Mouse (Mus musculus): ENCODE results near the gene Cd3g. TPM values are rescaled to one million over a fixed set of nuclear protein-coding genes. Genes with fewer than 3 reads are reported as not detected.
"Not testable (repeated sequence)": the region's sequence is repeated elsewhere in the genome, so short reads cannot be mapped to it uniquely, and the experiment has no call there.

Gene Cd3g
- polyA plus RNA-seq, 1 experiment = not detected

- no peak for TF ChIP-seq MAX (IDR thresholded peaks at IDR 0.05)
- no peak for TF ChIP-seq MYOD1 (IDR thresholded peaks at IDR 0.05; ENCODE audit: control insufficient read depth, insufficient read length, low read depth)
- no peak for TF ChIP-seq CTCF (IDR thresholded peaks at IDR 0.05; ENCODE audit: control insufficient read depth, insufficient read depth, insufficient read length)
- no peak for TF ChIP-seq MYOG (IDR thresholded peaks at IDR 0.05; ENCODE audit: control insufficient read depth, extremely low read depth, insufficient read length)
- TF ChIP-seq FOSL1 (IDR thresholded peaks at IDR 0.05; ENCODE audit: insufficient read depth, low read length, poor library complexity, severe bottlenecking) = no peak
- no peak for TF ChIP-seq USF1 (IDR thresholded peaks at IDR 0.05; ENCODE audit: low read depth)
- TF ChIP-seq CEBPB (IDR thresholded peaks at IDR 0.05; ENCODE audit: low read depth) = no peak
- Histone ChIP-seq H3K36me3 (ENCODE audit: control insufficient read depth, insufficient read depth) (no peaks in the 10 kb centered on the region), H3K79me3 (ENCODE audit: low read depth) (no peaks in the 10 kb centered on the region), H3K4me3 (ENCODE audit: insufficient read depth, poor library complexity, severe bottlenecking) (no peak overlapping the region), H3K79me2 (ENCODE audit: control insufficient read depth, insufficient read depth) (no peaks in the 10 kb centered on the region), H3ac (ENCODE audit: control insufficient read depth, insufficient read length, low read depth) (no peak overlapping the region), H3K27me3 (ENCODE audit: control insufficient read depth, insufficient read depth, insufficient read length) (peaks cover 35% of the 10 kb centered on the region)
Measured at GRCm38 (mm10) chr9:44981104-44981503, 873 bp upstream of the Cd3g start.

- Histone ChIP-seq H3K79me2 (ENCODE audit: control insufficient read depth, insufficient read depth) (no peaks in the 10 kb centered on the region), H3K36me3 (ENCODE audit: control insufficient read depth, insufficient read depth) (no peaks in the 10 kb centered on the region), H3K79me3 (ENCODE audit: low read depth) (no peaks in the 10 kb centered on the region), H3K27me3 (ENCODE audit: control insufficient read depth, insufficient read depth, insufficient read length) (peaks cover 44% of the 10 kb centered on the region), H3K4me3 (ENCODE audit: insufficient read depth, poor library complexity, severe bottlenecking) (no peak overlapping the region), H3ac (ENCODE audit: control insufficient read depth, insufficient read length, low read depth) (no peak overlapping the region)
- TF ChIP-seq FOSL1 (IDR thresholded peaks at IDR 0.05; ENCODE audit: insufficient read depth, low read length, poor library complexity, severe bottlenecking) (no peak), USF1 (IDR thresholded peaks at IDR 0.05; ENCODE audit: low read depth) (no peak), CTCF (IDR thresholded peaks at IDR 0.05; ENCODE audit: control insufficient read depth, insufficient read depth, insufficient read length) (no peak), MYOG (IDR thresholded peaks at IDR 0.05; ENCODE audit: control insufficient read depth, extremely low read depth, insufficient read length) (no peak), MAX (IDR thresholded peaks at IDR 0.05) (no peak), MYOD1 (IDR thresholded peaks at IDR 0.05; ENCODE audit: control insufficient read depth, insufficient read length, low read depth) (no peak), CEBPB (IDR thresholded peaks at IDR 0.05; ENCODE audit: low read depth) (no peak)
Measured at GRCm38 (mm10) chr9:44979806-44980205, 425 bp downstream of the Cd3g start.

GRCm38 (mm10) chr9:44977813-44978212 lies 2.4 kb downstream of the Cd3g start:
- Histone ChIP-seq H3K79me2 (ENCODE audit: control insufficient read depth, insufficient read depth) (no peaks in the 10 kb centered on the region), H3ac (ENCODE audit: control insufficient read depth, insufficient read length, low read depth) (no peak overlapping the region), H3K36me3 (ENCODE audit: control insufficient read depth, insufficient read depth) (no peaks in the 10 kb centered on the region), H3K27me3 (ENCODE audit: control insufficient read depth, insufficient read depth, insufficient read length) (peaks cover 60% of the 10 kb centered on the region), H3K4me3 (ENCODE audit: insufficient read depth, poor library complexity, severe bottlenecking) (no peak overlapping the region), H3K79me3 (ENCODE audit: low read depth) (no peaks in the 10 kb centered on the region)
- no peak for TF ChIP-seq MYOG (IDR thresholded peaks at IDR 0.05; ENCODE audit: control insufficient read depth, extremely low read depth, insufficient read length)
- no peak for TF ChIP-seq CEBPB (IDR thresholded peaks at IDR 0.05; ENCODE audit: low read depth)

GRCm38 (mm10) chr9:44969450-44969849 lies 10.8 kb downstream of the Cd3g start:
- Histone ChIP-seq H3K27me3 (ENCODE audit: control insufficient read depth, insufficient read depth, insufficient read length) (peaks cover 20% of the 10 kb centered on the region), H3K79me2 (ENCODE audit: control insufficient read depth, insufficient read depth) (peaks cover 9% of the 10 kb centered on the region), H3K4me3 (ENCODE audit: insufficient read depth, poor library complexity, severe bottlenecking) (no peak overlapping the region), H3K79me3 (ENCODE audit: low read depth) (peaks cover 8% of the 10 kb centered on the region), H3ac (ENCODE audit: control insufficient read depth, insufficient read length, low read depth) (no peak overlapping the region), H3K36me3 (ENCODE audit: control insufficient read depth, insufficient read depth) (no peaks in the 10 kb centered on the region)
- TF ChIP-seq MYOG (IDR thresholded peaks at IDR 0.05; ENCODE audit: control insufficient read depth, extremely low read depth, insufficient read length) (no peak), USF1 (IDR thresholded peaks at IDR 0.05; ENCODE audit: low read depth) (no peak), CTCF (IDR thresholded peaks at IDR 0.05; ENCODE audit: control insufficient read depth, insufficient read depth, insufficient read length) (no peak), CEBPB (IDR thresholded peaks at IDR 0.05; ENCODE audit: low read depth) (no peak)

GRCm38 (mm10) chr9:44967763-44968162 lies 12.5 kb downstream of the Cd3g start:
- H3ac ChIP-seq (ENCODE audit: control insufficient read depth, insufficient read length, low read depth); H3K27me3 ChIP-seq (ENCODE audit: control insufficient read depth, insufficient read depth, insufficient read length); H3K36me3 ChIP-seq (ENCODE audit: control insufficient read depth, insufficient read depth); H3K4me3 ChIP-seq (ENCODE audit: insufficient read depth, poor library complexity, severe bottlenecking): not testable (repeated sequence)
- Histone ChIP-seq H3K79me2 (ENCODE audit: control insufficient read depth, insufficient read depth) (peaks cover 24% of the 10 kb centered on the region), H3K79me3 (ENCODE audit: low read depth) (peaks cover 13% of the 10 kb centered on the region)

- TF ChIP-seq FOSL1 (IDR thresholded peaks at IDR 0.05; ENCODE audit: insufficient read depth, low read length, poor library complexity, severe bottlenecking) (no peak), MAX (IDR thresholded peaks at IDR 0.05) (peak; percentile 70), CTCF (IDR thresholded peaks at IDR 0.05; ENCODE audit: control insufficient read depth, insufficient read depth, insufficient read length) (peak; percentile 42), CEBPB (IDR thresholded peaks at IDR 0.05; ENCODE audit: low read depth) (no peak), MYOD1 (IDR thresholded peaks at IDR 0.05; ENCODE audit: control insufficient read depth, insufficient read length, low read depth) (no peak), MYOG (IDR thresholded peaks at IDR 0.05; ENCODE audit: control insufficient read depth, extremely low read depth, insufficient read length) (no peak)
- no peak overlapping the region for H3K4me3 ChIP-seq (ENCODE audit: insufficient read depth, poor library complexity, severe bottlenecking)
- peaks cover 33% of the 10 kb centered on the region for H3K79me2 ChIP-seq (ENCODE audit: control insufficient read depth, insufficient read depth)
- peaks cover 4% of the 10 kb centered on the region for H3K27me3 ChIP-seq (ENCODE audit: control insufficient read depth, insufficient read depth, insufficient read length)
- peaks cover 6% of the 10 kb centered on the region for H3K36me3 ChIP-seq (ENCODE audit: control insufficient read depth, insufficient read depth)
- no peak overlapping the region for H3ac ChIP-seq (ENCODE audit: control insufficient read depth, insufficient read length, low read depth)
- peaks cover 14% of the 10 kb centered on the region for H3K79me3 ChIP-seq (ENCODE audit: low read depth)
Measured at GRCm38 (mm10) chr9:44966815-44967242, 13.4 kb downstream of the Cd3g start.

Measured in C2C12 (cell line).